Mouse (Mus musculus): Measurements from ENCODE around the gene Slc16a10.
"Not testable (repeated sequence)": the region's sequence is repeated elsewhere in the genome, so short reads cannot be mapped to it uniquely, and the experiment has no call there.

Slc16a10 gene

DNA sequence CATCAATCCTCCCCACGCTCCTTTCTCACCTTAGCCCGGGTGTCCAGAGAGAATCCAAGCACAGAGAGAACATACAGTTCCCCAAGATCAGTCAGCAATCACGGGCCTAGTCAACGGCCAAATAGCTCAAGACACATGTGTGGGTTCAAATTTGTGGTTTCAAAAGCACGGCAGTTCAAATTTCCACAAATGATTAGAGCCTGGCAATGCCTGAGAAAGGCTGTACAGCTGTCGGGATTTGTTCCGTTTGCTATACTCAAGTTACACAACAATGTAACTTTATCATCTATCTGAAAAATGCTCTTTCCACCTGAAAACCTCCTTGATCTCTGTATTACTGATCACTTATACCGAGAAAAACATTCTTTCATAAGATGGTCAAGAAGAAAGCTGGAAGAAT, 116.5 kb downstream of the Slc16a10 start:
- DNase-seq (ENCODE audit: low spot score): no peak

DNA sequence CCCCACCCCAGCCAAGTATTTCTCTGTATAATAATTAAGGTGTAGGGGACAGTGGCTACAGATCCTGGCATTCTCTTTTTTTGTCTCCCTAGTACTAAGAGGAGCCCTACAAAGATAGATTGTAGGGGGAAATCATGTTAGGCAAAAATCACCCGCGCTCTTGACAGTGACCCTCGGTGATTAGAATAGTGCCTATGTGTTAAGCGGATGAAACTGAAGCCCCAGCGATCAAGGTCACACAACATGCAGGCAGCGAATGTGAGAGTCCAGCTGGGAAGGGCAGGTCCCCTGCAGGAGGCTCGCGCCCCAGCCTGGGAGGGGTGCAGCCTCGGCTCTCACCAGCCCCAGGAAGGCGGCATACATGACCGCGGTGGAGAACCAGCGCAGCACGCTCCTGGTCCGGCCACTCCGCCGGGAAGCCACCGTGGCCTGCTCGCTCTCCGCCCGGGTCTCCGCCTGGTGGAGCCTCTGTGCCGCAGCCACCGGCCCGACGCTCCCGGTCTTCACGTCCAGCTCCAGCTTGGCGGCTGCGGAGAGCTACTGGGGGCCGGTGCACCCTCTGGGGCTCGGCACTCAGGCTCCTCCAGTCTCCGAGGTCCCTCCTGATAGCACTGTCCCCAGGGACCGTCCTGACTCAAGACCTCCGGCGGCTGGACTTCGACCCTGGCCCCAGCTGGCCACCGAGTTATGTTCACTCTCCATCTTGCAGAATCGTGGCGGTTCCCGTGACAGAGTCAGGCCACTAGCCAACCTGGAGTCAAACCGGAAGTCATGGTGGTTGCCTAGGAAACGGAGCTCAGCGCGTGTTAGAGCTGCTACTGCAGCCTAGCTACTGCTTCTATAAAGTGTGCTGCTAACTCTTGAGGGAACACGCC, 117.3 kb downstream of the Slc16a10 start, which contains the start of gene Mfsd4b1:
Mfsd4b1 (minus strand) TSS at position 715 of the 875 bp plus-strand sequence.
- DNase-seq (ENCODE audit: low spot score): peak; percentile 75

DNA sequence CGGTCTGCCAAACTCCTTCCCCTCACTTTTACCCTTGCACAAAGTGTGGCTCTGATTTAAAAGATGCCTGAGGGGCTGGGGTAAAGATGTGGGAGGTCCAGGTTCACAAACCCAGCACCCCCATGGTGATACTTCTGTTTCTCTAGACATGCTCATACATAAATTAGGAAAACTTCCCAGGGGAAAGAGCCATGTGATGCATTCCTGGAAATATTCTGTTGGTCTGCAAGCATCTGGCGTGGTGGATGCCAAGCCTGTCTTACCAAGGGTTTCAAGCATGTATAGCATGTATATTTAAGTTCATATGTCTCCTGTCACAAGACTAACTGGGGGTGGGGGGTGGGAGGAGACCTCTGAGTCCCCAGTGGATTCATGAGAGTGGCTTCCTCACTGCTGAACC, 121.7 kb downstream of the Slc16a10 start:
- DNase-seq (ENCODE audit: low spot score): no peak

DNA sequence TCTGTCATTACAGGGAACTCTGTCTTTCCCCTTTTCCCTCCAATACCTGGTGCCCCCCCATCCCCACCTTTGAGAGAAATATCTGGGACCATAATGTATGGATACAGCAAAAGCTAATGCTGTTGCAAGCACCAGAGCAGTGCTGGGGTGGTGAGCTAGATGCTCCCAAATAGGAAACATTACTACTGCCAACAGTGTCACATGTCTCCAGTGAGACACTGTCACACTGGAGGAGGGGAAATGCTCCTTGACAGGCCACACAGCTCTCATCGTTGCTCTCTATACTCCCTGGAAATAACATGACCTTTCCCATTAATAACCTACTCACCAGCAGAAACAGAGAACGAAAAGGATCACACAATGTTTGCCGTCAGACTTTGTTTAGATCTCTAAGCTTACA, 122.6 kb downstream of the Slc16a10 start:
- DNase-seq (ENCODE audit: low spot score): no peak

DNA sequence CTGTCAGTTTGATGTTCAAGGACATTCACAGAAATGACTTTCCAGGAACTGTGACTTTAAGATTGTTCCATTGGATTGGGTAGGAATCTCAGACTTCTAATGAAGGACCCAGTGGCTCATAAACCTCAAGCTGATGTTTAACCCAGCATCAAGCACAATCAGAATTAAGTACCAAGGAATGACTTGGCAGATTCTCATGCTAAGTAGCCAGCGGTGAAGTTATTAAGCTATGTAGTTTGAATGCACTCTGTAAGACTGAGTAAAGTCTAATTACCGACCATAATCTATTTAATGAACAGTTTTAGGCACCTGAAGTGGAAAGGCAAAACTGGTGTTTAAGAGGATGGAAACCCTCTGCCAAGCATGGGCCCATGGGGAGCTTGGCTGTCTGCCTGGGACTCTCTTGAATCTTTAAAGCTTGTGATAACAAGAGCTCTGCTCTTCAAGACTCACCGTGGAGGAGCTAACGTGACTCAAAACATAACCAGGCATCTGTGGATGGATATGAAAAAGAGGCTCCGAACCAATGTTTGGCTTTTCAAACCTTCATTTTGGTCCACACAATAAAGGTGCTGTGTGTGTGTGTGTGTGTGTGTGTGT, 123.7 kb downstream of the Slc16a10 start:
- DNase-seq (ENCODE audit: low spot score): no peak

DNA sequence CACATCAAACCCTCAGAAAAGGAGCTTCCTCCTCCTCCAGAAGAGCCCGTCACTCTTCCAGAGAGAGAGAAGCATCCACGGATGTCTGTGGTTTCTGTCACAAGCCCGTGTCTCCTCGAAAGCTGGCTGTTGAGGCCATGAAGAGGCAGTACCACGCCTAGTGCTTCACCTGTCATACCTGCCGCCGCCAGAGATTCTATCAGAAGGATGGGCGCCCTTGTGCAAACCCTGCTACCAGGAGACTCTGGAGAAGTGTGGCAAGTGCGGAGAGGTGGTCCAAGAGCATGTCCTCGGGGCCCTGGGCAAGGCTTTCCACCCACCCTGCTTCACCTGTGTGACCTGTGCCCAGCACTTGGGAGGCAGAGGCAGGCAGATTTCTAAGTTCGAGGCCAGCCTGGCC, 132.5 kb downstream of the Slc16a10 start:
- no peak for DNase-seq (ENCODE audit: low spot score)

DNA sequence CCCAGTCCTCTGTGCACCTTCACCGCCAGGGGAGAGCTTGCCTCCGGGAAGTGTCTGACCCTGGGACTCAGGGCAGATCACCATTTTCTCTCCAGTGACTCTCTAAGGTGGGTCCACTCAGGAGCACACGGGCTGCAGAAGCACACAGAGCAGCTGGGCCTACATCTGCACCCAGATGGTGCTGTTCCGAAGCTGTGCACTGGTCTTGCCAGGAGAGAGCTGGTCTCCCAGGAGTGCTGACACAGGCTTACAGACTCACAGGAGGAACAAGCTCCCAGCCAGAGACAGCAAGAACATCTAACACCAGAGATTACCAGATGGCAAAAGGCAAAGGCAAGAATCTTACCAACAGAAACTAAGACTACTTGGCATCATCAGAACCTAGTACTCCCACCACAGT, 133.2 kb downstream of the Slc16a10 start:
- not testable (repeated sequence) for DNase-seq (ENCODE audit: low spot score)

DNA sequence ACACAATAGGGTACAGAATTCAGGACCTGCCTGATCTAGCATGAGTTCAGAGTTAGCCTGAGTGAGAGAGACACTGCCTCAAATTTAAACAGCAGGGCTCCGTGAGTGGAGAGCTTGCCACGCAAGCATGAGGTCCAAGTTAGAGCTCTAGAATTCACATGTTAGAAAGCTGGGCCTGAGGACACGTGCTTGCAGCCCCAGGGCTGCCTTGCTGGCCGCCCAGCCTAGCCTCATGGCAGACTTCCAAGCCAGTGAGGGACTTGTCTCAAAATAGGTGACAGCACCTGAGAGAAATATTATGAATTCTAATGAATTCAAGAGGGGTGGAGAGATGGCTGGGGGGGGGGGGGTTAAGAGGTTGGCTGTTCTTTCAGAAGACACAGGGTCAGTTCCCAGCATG, 134.1 kb downstream of the Slc16a10 start:
- DNase-seq (ENCODE audit: low spot score): no peak

DNA sequence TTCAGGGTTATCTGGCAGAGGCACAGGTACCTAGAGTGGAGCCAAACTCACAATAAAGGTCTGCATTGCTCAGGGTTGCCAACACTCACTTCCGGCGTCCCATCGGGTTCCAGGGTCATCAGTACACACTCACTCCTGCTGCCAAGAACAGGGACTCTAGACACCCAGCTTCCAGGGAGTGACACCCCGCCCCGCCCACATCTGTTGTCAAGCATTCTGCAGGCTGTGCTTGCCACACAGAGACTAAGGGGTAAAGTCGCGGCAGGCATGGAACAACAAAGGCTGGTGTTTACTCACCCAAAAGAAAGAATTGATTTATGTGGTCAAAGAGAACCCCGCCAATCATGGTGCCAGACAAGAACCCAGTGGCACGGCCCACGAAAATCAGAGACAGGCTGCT, 135.1 kb downstream of the Slc16a10 start:
- DNase-seq (ENCODE audit: low spot score): no peak

DNA sequence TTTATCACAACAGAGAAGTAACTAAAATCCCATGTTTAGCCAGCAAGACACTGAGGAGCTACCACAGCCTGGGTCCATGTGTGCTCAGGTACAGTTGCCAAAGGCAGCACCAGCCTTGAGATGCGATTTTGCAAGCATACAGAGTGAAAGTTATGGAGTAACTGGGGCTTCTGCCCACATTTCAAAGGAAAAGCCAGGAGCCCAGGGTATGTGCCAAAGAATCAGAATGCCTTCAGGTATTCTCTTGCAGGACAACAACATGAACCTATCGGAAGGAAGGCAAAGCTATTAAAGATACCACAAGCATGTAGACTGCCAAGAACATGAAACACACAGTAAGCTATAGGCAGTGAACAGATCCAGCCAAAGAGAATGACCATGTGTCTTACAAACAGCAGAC, 141.3 kb downstream of the Slc16a10 start:
- DNase-seq (ENCODE audit: low spot score): no peak

DNA sequence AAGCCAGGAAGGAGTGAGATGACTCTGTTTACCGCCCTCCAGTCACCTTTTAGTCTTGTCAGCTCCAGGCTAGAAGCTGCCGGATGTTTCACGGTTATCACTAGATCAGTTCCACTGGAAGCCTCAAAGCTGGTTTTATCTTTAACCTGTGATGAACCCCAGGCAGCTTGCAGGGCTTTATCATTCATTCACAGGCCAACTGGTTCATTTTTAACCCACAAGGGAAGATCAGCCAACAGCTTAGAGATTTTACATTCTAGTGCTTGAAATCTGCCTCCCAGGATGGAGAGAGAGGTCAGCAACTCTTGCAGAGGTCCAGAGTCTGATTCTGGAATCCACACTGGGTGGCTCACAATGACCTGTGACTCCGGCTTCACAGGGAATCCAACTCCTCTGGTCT, 150.9 kb downstream of the Slc16a10 start:
- DNase-seq (ENCODE audit: low spot score): no peak

DNA sequence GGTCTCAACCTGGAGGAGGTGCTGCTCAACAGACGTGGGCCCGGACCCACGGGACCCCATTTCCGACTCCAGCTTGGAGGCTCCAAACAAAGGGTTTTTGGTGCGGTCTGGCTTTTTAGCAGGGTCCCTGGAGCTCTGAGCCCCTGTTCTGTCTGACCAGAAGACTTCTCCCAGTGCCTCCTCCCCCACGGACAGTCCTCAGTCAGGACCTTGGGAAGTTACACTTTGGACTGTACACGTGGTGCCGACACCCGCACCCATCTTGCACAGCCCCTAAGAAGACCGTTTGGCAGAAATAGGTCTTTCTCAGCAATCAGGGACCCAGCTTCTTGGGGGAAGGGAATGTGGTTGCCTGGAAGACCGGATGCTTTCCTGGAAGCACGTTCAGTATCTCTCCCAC, 155.6 kb downstream of the Slc16a10 start, which contains the start of gene Mfsd4b5:
Mfsd4b5 (minus strand) TSS at position 181 of the 400 bp plus-strand sequence.
- no peak for DNase-seq (ENCODE audit: low spot score)

All from ovary, postnatal 36 days (tissue).